Mouse (Mus musculus): ENCODE data around the gene Klhl3. TPM values are rescaled to one million over a fixed set of nuclear protein-coding genes. Genes with fewer than 3 reads are reported as not detected.

The Klhl3 gene
- polyA plus RNA-seq, 1 experiment from 2014 or later, result 3.2 TPM

DNA sequence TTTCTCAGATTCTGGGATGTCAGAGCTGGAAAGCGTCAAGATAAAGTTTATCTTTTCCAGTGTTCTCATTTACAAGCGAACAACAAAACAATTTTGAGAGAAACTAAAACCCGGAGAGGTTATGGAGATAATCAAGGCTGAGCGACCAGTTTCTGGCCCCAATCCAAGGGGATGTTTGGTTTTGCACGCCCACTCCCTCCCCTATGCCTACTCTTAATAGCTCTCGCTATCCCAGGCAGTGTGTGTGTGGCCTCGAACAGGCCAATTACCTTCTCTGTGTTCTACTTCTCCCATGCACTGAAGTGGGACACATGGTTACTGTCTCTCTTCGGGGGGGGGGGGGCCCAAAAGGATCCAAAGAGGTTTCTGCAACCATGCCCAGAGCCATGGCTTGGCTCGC, 132.7 kb downstream of the Klhl3 start:
- no peaks in the 10 kb centered on the region for H3K36me3 ChIP-seq
- no peak overlapping the region for H3K4me3 ChIP-seq (replicated peaks)
- H3K27me3 ChIP-seq (replicated peaks), result no peaks in the 10 kb centered on the region
- 19% methylated on average over 9 of the region's 9 CpGs for WGBS
- no peaks in the 10 kb centered on the region for H3K9me3 ChIP-seq
- peaks cover 10% of the 10 kb centered on the region; the same call in 1 of the 2 replicates for H3K4me1 ChIP-seq
- no peak overlapping the region for H3K9ac ChIP-seq
- H3K4me2 ChIP-seq, result no peak overlapping the region
- no peak for ATAC-seq (ENCODE audit: insufficient read depth, low FRiP score, low read depth)
- H3K27ac ChIP-seq, result no peak overlapping the region

DNA sequence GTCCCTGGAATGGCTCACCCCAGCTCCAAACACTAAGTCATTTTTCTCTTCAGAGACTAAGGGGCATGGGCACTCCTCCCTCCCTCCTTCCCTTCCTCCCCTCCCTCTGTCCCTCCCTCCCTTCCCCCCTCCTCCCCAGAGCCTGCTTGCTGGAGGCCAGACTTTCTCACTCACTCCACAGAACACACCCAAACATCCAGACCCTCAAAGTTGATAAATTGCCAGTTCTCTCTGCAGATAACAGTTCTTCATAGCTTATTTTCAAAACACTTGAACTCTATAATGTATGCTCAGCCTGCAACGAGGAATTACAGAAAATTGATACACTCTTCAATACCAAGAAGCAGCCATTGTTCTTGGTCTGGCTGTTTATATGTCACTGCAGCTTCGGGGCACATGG, 133.3 kb downstream of the Klhl3 start:
- no peak for ATAC-seq (ENCODE audit: insufficient read depth, low FRiP score, low read depth)
- Histone ChIP-seq H3K4me2 (no peak overlapping the region), H3K4me1 (peaks cover 10% of the 10 kb centered on the region; the same call in 1 of the 2 replicates), H3K9me3 (no peaks in the 10 kb centered on the region), H3K36me3 (no peaks in the 10 kb centered on the region), H3K9ac (no peak overlapping the region), H3K4me3 (replicated peaks) (no peak overlapping the region), H3K27me3 (replicated peaks) (no peaks in the 10 kb centered on the region), H3K27ac (no peak overlapping the region)
- WGBS, result 26% methylated on average over 2 of the region's 2 CpGs

DNA sequence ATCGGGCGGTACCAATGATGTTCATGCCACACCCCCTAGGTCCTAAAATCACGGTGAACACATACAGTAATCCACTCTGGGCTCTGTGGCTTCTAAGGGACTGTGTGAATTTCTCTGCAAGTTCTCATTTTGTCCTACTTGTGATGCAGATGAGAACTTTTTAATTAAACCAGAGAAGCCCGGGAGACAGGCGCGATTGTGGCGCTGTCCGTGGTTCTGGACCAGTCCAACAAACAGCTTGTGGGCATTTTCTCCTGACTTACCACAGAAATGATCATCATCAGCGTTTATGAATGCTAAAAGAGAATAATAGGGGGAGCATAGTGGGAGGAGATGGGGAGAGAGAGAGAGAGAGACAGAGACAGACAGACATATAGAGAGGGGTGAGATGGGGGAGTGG, 134.5 kb downstream of the Klhl3 start:
- H3K4me3 ChIP-seq (replicated peaks), result no peak overlapping the region
- no peak for ATAC-seq (ENCODE audit: insufficient read depth, low FRiP score, low read depth)
- H3K27me3 ChIP-seq (replicated peaks), result no peaks in the 10 kb centered on the region
- no peak overlapping the region for H3K27ac ChIP-seq
- 22% methylated on average over 9 of the region's 9 CpGs for WGBS
- no peaks in the 10 kb centered on the region for H3K9me3 ChIP-seq
- H3K4me1 ChIP-seq, result peaks cover 10% of the 10 kb centered on the region; the same call in 1 of the 2 replicates
- H3K9ac ChIP-seq, result no peak overlapping the region
- H3K36me3 ChIP-seq, result no peaks in the 10 kb centered on the region
- no peak overlapping the region for H3K4me2 ChIP-seq

DNA sequence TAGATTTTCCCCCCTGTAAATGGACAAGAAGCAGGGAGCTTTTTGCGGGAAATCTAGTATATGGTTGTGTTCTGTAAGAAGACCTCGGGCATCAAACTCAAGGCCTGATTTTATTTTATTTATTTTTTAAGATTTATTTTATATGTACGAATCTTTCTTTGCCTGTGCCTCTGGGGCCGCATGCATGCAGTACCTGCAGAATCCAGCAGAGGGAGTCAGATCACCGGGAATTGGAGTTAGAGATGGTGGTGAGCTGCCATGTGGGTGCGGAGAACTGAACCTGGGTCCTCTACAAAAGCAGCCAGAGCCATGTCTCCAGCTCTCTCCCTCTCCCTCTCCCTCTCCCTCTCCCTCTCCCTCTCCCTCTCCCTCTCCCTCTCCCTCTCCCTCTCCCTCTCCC, 135.7 kb downstream of the Klhl3 start:
- Histone ChIP-seq H3K36me3 (no peaks in the 10 kb centered on the region), H3K9me3 (no peaks in the 10 kb centered on the region), H3K4me2 (no peak overlapping the region), H3K27ac (no peak overlapping the region), H3K9ac (no peak overlapping the region), H3K4me3 (replicated peaks) (no peak overlapping the region), H3K4me1 (peaks cover 5% of the 10 kb centered on the region; the same call in 1 of the 2 replicates), H3K27me3 (replicated peaks) (no peaks in the 10 kb centered on the region)
- 80% methylated on average over 6 of the region's 6 CpGs for WGBS
- ATAC-seq (ENCODE audit: insufficient read depth, low FRiP score, low read depth), result no peak

DNA sequence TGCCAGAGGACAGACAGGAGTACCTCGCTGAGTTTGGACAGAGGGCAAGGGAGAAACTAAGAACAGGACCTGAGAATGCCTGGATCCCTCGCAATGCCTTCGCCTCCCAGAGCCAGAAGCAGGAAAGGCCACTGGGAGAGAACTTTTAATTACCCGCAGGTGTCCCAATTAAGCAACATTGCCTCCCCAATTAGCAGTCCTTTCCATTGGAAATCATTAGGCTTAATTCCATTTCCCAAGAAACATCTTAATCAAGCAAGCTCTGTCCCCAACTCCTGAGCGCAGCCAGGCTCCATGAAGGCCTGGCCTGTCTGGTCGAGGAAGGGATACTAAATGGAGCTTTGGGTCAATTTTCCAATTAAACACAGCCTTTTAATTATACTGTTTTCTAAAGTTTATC, 147.7 kb downstream of the Klhl3 start:
- Histone ChIP-seq H3K4me2 (no peak overlapping the region), H3K36me3 (no peaks in the 10 kb centered on the region), H3K9me3 (no peaks in the 10 kb centered on the region), H3K27me3 (replicated peaks) (no peaks in the 10 kb centered on the region), H3K4me1 (no peaks in the 10 kb centered on the region), H3K9ac (no peak overlapping the region), H3K27ac (no peak overlapping the region), H3K4me3 (replicated peaks) (no peak overlapping the region)
- 79% methylated on average over 6 of the region's 6 CpGs for WGBS
- ATAC-seq (ENCODE audit: insufficient read depth, low FRiP score, low read depth), result no peak

DNA sequence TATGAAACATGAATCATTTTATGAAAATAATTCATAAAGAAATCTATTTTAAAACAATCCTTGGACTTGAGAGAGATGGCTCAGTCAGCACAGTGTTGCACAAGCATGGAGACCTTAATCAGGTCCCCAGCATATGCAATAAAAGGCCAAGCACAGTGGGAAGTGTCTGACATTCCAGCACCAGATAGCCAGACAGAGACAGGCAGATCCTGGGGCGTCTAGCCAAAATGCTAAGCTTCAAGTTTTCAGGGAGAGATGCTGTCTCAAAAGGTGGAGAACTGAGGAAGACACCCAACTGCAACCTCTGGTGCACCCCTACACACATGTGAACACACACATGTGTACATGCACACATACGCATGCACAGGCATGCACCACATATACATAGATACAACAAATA, 153.1 kb downstream of the Klhl3 start:
- no peak overlapping the region for H3K4me3 ChIP-seq (replicated peaks)
- WGBS, result 72% methylated on average over 2 of the region's 2 CpGs
- ATAC-seq (ENCODE audit: insufficient read depth, low FRiP score, low read depth), result no peak

DNA sequence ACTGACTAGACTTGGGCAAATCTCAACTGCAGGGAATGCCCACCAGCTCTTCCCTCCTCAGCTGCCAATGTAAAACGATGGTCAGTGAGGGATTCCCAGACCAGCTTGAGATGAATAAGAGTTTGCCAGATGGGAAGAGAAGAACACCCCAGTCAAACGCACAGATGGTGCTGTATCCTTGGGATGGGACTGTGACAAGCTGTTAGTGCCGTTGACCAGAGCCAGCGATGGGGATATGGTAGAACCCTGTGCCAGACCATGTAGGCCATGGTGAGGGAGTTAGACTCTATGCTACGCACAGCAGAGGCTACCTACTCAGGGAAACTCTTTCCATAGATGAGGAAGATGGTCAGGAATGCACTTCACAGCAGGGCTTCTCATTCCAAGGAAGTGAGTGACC, 153.6 kb downstream of the Klhl3 start:
- Histone ChIP-seq H3K27ac (no peak overlapping the region), H3K4me3 (replicated peaks) (no peak overlapping the region), H3K4me1 (no peaks in the 10 kb centered on the region), H3K36me3 (no peaks in the 10 kb centered on the region), H3K27me3 (replicated peaks) (no peaks in the 10 kb centered on the region), H3K9ac (no peak overlapping the region), H3K9me3 (no peaks in the 10 kb centered on the region), H3K4me2 (no peak overlapping the region)
- ATAC-seq (ENCODE audit: insufficient read depth, low FRiP score, low read depth), result no peak
- 81% methylated on average over 5 of the region's 5 CpGs for WGBS

More for the DNA sequence above, 153.1 kb downstream of the Klhl3 start:
- Histone ChIP-seq H3K9me3 (no peaks in the 10 kb centered on the region), H3K36me3 (no peaks in the 10 kb centered on the region), H3K27ac (no peak overlapping the region), H3K27me3 (replicated peaks) (no peaks in the 10 kb centered on the region), H3K9ac (no peak overlapping the region), H3K4me1 (no peaks in the 10 kb centered on the region), H3K4me2 (no peak overlapping the region)

MicroRNAs within 50 kb of the gene (microRNA counts, 519-probe panel; counts per million panel counts)
- microRNA mmu-miR-874, result not detected

Small RNAs within 50 kb of the gene (microRNA-seq; reads per million reads assigned to microRNA genes)
- gene Mir874, result 136 reads per million, percentile 54 among the genes with 10 or more reads in this experiment

Other genes starting within 250 kb of the Klhl3 start
- gene Spock1, start 205.3 kb downstream of the Klhl3 start, polyA plus RNA-seq (2015; fragmentation: Nextera tagmentation; extraction: Ambion mirVana), result 3.7 and 6.1 TPM in 2 replicates
- gene Hnrnpa0, start 15.0 kb upstream of the Klhl3 start, polyA plus RNA-seq (2015; fragmentation: Nextera tagmentation; extraction: Ambion mirVana), result 34.1 and 34.7 TPM in 2 replicates
- gene Idnk, start 44.1 kb upstream of the Klhl3 start, polyA plus RNA-seq (2015; fragmentation: Nextera tagmentation; extraction: Ambion mirVana), result 40.0 TPM in 2 replicates
- 96.7 and 104 TPM in 2 replicates for gene Ubqln1, start 102.1 kb upstream of the Klhl3 start, polyA plus RNA-seq (2015; fragmentation: Nextera tagmentation; extraction: Ambion mirVana)
- gene Gkap1, start 162.1 kb upstream of the Klhl3 start, polyA plus RNA-seq (2015; fragmentation: Nextera tagmentation; extraction: Ambion mirVana), result 28.6 and 32.3 TPM in 2 replicates
- 0.32 and 0.49 TPM in 2 replicates for gene Kif27, start 245.5 kb upstream of the Klhl3 start, polyA plus RNA-seq (2015; fragmentation: Nextera tagmentation; extraction: Ambion mirVana)

All from stomach, embryonic 15.5 days (tissue).